ENCODE assay signal across 8 mouse cellular contexts in genomic region chr9:13827406-13828086, GRCm38 (mm10). TPM values are rescaled to one million over a fixed set of nuclear protein-coding genes. Genes with fewer than 3 reads are reported as not detected.
A peak's percentile ranks its signal among the peaks of the same experiment; 100 is the strongest.
DNase-seq lines count a peak whose midpoint lies in the region; ATAC-seq and TF ChIP-seq lines count a peak whose summit lies in the region.

Gene Fam76b, plus strand, starts transcription at chr9:13827716.

- H3K4me3 ChIP-seq in hindbrain, embryonic 10.5 days = peak within 1 kb of the TSS; percentile 96
- peak within 1 kb of the TSS; percentile 89 for H3K4me3 ChIP-seq in lung, postnatal 0 days (ENCODE audit: low read depth, low read length)

- H3K9me3 ChIP-seq in hindbrain, embryonic 10.5 days = no peaks in the 10 kb centered on the region
- no peaks in the 10 kb centered on the region for H3K9me3 ChIP-seq in lung, postnatal 0 days (ENCODE audit: low read length)

- whole genome bisulfite sequencing in hindbrain, embryonic 10.5 days = under 1% methylated on average over 67 of the region's 67 CpGs
- WGBS in lung, postnatal 0 days = under 1% methylated on average over 57 of the region's 67 CpGs

- H3K9ac ChIP-seq in lung, postnatal 0 days (replicated peaks; ENCODE audit: low read depth) = peak within 1 kb of the TSS; percentile 88

- no peak for TF ChIP-seq CTCF in lung, postnatal 0 days (IDR thresholded peaks at IDR 0.05)

- peak within 1 kb of the TSS; percentile 91 for H3K4me2 ChIP-seq in lung, postnatal 0 days (replicated peaks; ENCODE audit: low read depth, low read length)

- peaks cover 28% of the 10 kb centered on the region for H3K4me1 ChIP-seq in hindbrain, embryonic 10.5 days (replicated peaks)
- H3K4me1 ChIP-seq in lung, postnatal 0 days (ENCODE audit: insufficient read depth, low read depth, low read length) = peaks cover 10% of the 10 kb centered on the region

- ATAC-seq in frontal cortex, adult (ENCODE audit: low TSS enrichment) = peak; percentile 87
- peak; percentile 91 for ATAC-seq in lung, postnatal 0 days

- H3K27ac ChIP-seq in hindbrain, embryonic 10.5 days = peak within 1 kb of the TSS; percentile 99
- peak within 1 kb of the TSS; percentile 99 for H3K27ac ChIP-seq in lung, postnatal 0 days (ENCODE audit: low read length)

- DNase-seq in MN1 (ENCODE audit: low spot score) = peak; percentile 99
- peak; percentile 100 for DNase-seq in cerebellum, adult 9-10 months
- DNase-seq in hindbrain, embryonic 10.5 days (ENCODE audit: low spot score) = peak; percentile 100
- peak; percentile 100 for DNase-seq in layer of hippocampus, adult 9-11 months
- peak; percentile 100 for DNase-seq in lung, postnatal 0 days (ENCODE audit: low spot score)
- DNase-seq in ovary, postnatal 14 days (ENCODE audit: low spot score) = peak; percentile 98
- peak; percentile 99 for DNase-seq in thymus, postnatal 14 days

- no peak for TF ChIP-seq EP300 in lung, postnatal 0 days (IDR thresholded peaks at IDR 0.05)

- H3K27me3 ChIP-seq in hindbrain, embryonic 10.5 days (ENCODE audit: insufficient read depth, poor library complexity, severe bottlenecking) = no peaks in the 10 kb centered on the region
- no peaks in the 10 kb centered on the region for H3K27me3 ChIP-seq in lung, postnatal 0 days (replicated peaks; ENCODE audit: insufficient read depth, low read length)

- H3K36me3 ChIP-seq in hindbrain, embryonic 10.5 days = peaks cover 46% of the 10 kb centered on the region
- H3K36me3 ChIP-seq in lung, postnatal 0 days (ENCODE audit: insufficient read depth, low read length) = peaks cover 19% of the 10 kb centered on the region; the same call in 1 of the 2 replicates

RNA-seq across cellular contexts. Expression of gene Fam76b, which starts in this region (rescaled TPM):
- polyA plus RNA-seq in hindbrain, embryonic 10.5 days (2016; fragmentation: Nextera tagmentation; extraction: Ambion mirVana) = 21.5 and 22.1 TPM in 2 replicates
- polyA plus RNA-seq in lung, postnatal 0 days (2015; fragmentation: Nextera tagmentation; extraction: Ambion mirVana) = 17.0 and 17.7 TPM in 2 replicates

Comparison
In these comparisons a context has a peak if more than half of its experiments do, and no peak if none do; other contexts are left out.
1. Peak in every context shown above with its lines: DNase-seq, ATAC-seq, H3K4me3 ChIP-seq and H3K27ac ChIP-seq.